Mouse (Mus musculus) testis, adult 2 months (tissue): ENCODE measurements at regions not wholly inside any gene's neighbourhood (a gene's known extent, or its start where the extent isn't known, plus 50 kb on each side); places are given as distances from the start of the nearest gene placed in this dataset.
"Not testable (repeated sequence)": the region's sequence is repeated elsewhere in the genome, so short reads cannot be mapped to it uniquely, and the experiment has no call there.

Source experiments
- H3K27ac ChIP-seq: fragments of 200-500 bp; 2 replicates; pipeline ENCODE4 v1.5.1; 2012; ENCODE audit warnings: low read depth, low read length; ENCODE audit not compliant: control insufficient read depth, insufficient read depth
- H3K27me3 ChIP-seq: fragments of 200-500 bp; 2 replicates; pipeline ENCODE4 v1.6.1; 2012; ENCODE audit warnings: mild to moderate bottlenecking, low read length, moderate library complexity; ENCODE audit not compliant: control insufficient read depth, insufficient read depth
- H3K36me3 ChIP-seq: fragments of 200-500 bp; 2 replicates; pipeline ENCODE4 v1.6.1; 2012; ENCODE audit warnings: mild to moderate bottlenecking, low read length; ENCODE audit not compliant: control insufficient read depth, insufficient read depth
- H3K4me1 ChIP-seq: fragments of 200-500 bp; 2 replicates; pipeline ENCODE4 v1.6.1; 2012; ENCODE audit warnings: low read length; ENCODE audit not compliant: control insufficient read depth, insufficient read depth
- H3K4me3 ChIP-seq: fragments of 200-500 bp; 2 replicates; pipeline ENCODE4 v1.5.1; 2012; ENCODE audit warnings: low read depth, mild to moderate bottlenecking, low read length, moderate library complexity, mixed read lengths; ENCODE audit not compliant: control insufficient read depth

DNA sequence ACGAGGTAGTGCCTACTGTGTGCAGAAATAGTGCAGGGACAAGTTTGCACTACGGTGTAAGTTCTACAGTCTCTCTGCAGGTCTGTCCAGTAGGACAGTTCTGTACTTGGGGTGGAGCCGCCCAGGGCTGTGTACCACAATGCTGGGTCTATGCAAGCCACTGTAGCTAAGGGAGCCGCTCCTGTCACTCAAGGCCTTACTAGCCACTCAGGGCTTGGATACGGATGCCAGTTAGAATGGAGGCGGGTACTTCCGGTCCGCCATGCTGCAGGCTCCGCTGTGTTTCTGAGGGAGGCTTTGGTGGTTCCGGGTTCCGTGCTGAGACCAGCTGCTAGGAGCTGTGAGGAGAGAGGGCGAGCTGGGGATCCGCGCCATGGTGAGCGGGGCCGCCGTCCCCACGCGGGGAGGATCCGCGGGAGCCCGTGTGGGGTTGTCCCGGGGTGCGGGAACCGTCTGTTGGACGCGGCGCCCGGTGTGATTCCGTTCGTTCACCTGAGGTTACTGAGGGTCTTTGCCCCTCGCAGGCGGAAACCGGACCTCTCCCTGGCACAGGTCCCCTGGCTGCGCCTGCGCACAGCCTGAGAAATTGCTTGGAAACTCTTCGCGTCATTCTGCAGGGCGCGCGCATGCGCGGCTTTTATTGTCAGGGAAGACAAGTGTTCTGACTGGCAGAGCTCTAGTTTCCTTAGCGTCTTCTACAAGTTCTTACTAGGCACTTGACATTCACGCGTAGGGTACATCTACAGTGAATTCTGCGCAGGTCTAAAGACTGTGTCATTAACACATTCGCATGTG is 51.0 kb upstream of the Zfp873 start:
- H3K27me3 ChIP-seq, H3K36me3 ChIP-seq, H3K27ac ChIP-seq, H3K4me1 ChIP-seq: not testable (repeated sequence)
- peak overlapping the region; percentile 60 for H3K4me3 ChIP-seq
